Mouse (Mus musculus) olfactory bulb, adult 2 months (tissue): ENCODE data around the gene Ache.
A peak's percentile ranks its signal among the peaks of the same experiment; 100 is the strongest.

ENCODE experiments used
- CTCF ChIP-seq: fragments of 200-500 bp; IDR thresholded peaks from 2 replicates; pipeline ENCODE4 v1.5.1; 2012; ENCODE audit warnings: low read depth, mild to moderate bottlenecking, low read length, moderate library complexity; ENCODE audit not compliant: insufficient read depth
- POLR2A ChIP-seq: fragments of 200-500 bp; IDR thresholded peaks from 2 replicates; pipeline ENCODE4 v1.6.1; 2012; ENCODE audit warnings: mild to moderate bottlenecking, low read depth, low read length, moderate library complexity; ENCODE audit not compliant: insufficient read depth

DNA sequence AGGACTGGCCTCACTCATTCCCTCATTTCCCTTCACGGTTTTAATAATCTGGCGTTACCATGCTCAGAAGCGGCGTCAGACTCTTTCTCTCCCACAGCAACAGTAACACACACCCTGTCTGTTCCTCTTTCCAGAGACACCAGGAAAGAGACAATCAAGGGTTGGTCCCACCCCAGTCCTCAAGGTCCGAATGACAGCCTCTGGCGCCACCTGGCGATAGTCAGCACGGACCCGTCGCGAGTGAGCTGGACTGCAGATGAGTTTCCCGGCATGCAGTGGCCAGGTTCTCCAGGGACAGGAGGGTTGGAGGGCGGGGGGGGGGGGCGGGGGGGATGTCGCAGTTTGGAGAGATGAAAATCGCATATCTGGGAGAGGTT, 676 bp upstream of the Ache start:
- TF ChIP-seq CTCF (peak; percentile 70), POLR2A (no peak)
